Mouse (Mus musculus): ENCODE measurements around the gene Cyb5d1. TPM values are rescaled to one million over a fixed set of nuclear protein-coding genes. Genes with fewer than 3 reads are reported as not detected.

Cyb5d1 gene
- polyA plus RNA-seq, 1 experiment from 2014 or later: 43.7 TPM

DNA sequence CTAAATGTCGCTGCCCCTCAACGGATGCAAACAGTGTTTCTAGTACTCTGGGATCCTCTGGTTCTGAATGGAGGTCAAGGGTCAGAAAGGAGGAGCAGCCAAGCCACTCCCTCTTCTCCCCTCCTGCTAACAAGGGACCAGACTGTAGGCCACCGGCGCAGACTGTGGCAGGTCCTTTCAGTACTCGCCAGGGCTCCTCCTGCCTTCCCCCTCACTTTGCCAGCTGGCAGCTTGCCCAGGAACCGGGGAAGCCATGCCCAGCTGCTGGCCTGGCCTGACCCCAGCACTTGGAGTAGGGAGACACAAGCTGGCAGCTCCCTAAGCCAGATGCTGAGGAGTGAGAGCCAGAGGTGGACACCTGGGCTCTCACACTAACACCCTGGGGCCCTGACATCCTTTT is 30.5 kb downstream of the Cyb5d1 start:
- WGBS: 4% methylated on average over 6 of the region's 6 CpGs
- ATAC-seq (replicated peaks; ENCODE audit: low FRiP score): peak; percentile 28; the same call in 1 of the 2 replicates
- Histone ChIP-seq H3K36me3 (ENCODE audit: control insufficient read depth, insufficient read depth, low read length) (peaks cover 22% of the 10 kb centered on the region), H3K4me2 (ENCODE audit: low read depth, low read length, severe bottlenecking) (peak overlapping the region; percentile 92), H3K9me3 (ENCODE audit: control insufficient read depth, low read length) (no peaks in the 10 kb centered on the region), H3K4me1 (replicated peaks; ENCODE audit: control insufficient read depth, insufficient read depth, low read length) (peaks cover 26% of the 10 kb centered on the region), H3K9ac (ENCODE audit: low read length) (peak overlapping the region; percentile 56), H3K27ac (ENCODE audit: low read depth, low read length) (peak overlapping the region; percentile 98), H3K27me3 (ENCODE audit: control insufficient read depth, insufficient read depth, low read length) (no peaks in the 10 kb centered on the region), H3K4me3 (ENCODE audit: low read depth, low read length) (no peak overlapping the region; the same call in 1 of the 2 replicates)
- peak; percentile 83 for DNase-seq (ENCODE audit: low spot score)

DNA sequence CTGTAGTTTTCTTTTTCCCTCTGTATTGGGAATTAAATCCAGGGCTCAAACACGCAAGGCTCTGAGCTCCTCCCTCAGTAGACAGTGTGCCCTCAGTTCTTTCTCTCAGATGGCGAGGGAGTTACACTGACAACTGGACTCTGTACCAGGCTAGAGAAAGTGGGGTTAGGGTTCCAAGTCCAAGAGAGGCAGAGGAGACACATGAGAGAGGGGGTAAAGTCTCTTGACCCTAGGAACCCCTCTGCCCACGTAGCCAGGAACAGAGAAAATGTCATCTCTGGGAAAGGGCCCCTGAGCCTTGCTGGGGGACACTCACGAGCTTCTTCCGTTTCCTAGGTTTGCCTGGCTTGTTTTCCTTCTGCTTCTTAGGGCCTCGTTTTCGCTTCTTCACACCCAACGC is 31.1 kb downstream of the Cyb5d1 start:
- ATAC-seq (replicated peaks; ENCODE audit: low FRiP score): no peak
- H3K4me3 ChIP-seq (ENCODE audit: low read depth, low read length): no peak overlapping the region; the same call in 1 of the 2 replicates

DNA sequence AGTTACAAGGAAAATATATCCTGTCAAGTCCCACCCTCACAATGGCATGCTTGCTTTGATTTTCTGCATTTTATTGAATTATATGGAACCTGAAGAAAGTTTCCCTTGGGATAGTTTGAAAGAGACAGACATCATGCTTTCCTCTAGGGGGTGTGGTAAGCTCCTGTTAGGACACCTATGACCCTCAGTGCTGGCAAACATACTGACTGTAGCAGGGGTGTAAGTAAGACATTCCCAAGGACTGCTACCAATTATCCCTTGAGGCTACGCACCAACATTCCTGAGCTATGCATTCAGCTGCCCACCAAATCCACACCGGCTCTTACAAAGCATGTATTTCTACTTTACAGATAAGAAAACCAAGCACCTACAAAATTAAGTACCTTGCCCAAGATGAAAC is 33.0 kb downstream of the Cyb5d1 start:
- H3K4me1 ChIP-seq (replicated peaks; ENCODE audit: control insufficient read depth, insufficient read depth, low read length): peaks cover 21% of the 10 kb centered on the region
- DNase-seq (ENCODE audit: low spot score): no peak
- WGBS: 77% methylated on average over 2 of the region's 2 CpGs
- no peak overlapping the region for H3K4me3 ChIP-seq (ENCODE audit: low read depth, low read length)
- H3K9me3 ChIP-seq (ENCODE audit: control insufficient read depth, low read length): no peaks in the 10 kb centered on the region
- H3K9ac ChIP-seq (ENCODE audit: low read length): no peak overlapping the region
- no peak overlapping the region for H3K27ac ChIP-seq (ENCODE audit: low read depth, low read length)
- ATAC-seq (replicated peaks; ENCODE audit: low FRiP score): no peak
- H3K36me3 ChIP-seq (ENCODE audit: control insufficient read depth, insufficient read depth, low read length): peaks cover 32% of the 10 kb centered on the region
- no peak overlapping the region for H3K4me2 ChIP-seq (ENCODE audit: low read depth, low read length, severe bottlenecking)
- H3K27me3 ChIP-seq (ENCODE audit: control insufficient read depth, insufficient read depth, low read length): no peaks in the 10 kb centered on the region

More for the DNA sequence above, 31.1 kb downstream of the Cyb5d1 start:
- Histone ChIP-seq H3K27ac (ENCODE audit: low read depth, low read length) (no peak overlapping the region), H3K36me3 (ENCODE audit: control insufficient read depth, insufficient read depth, low read length) (peaks cover 24% of the 10 kb centered on the region), H3K9ac (ENCODE audit: low read length) (peak overlapping the region; percentile 2; the same call in 1 of the 2 replicates), H3K9me3 (ENCODE audit: control insufficient read depth, low read length) (no peaks in the 10 kb centered on the region), H3K4me1 (replicated peaks; ENCODE audit: control insufficient read depth, insufficient read depth, low read length) (peaks cover 26% of the 10 kb centered on the region), H3K27me3 (ENCODE audit: control insufficient read depth, insufficient read depth, low read length) (no peaks in the 10 kb centered on the region), H3K4me2 (ENCODE audit: low read depth, low read length, severe bottlenecking) (no peak overlapping the region)
- 52% methylated on average over 8 of the region's 8 CpGs for WGBS
- DNase-seq (ENCODE audit: low spot score): no peak

DNA sequence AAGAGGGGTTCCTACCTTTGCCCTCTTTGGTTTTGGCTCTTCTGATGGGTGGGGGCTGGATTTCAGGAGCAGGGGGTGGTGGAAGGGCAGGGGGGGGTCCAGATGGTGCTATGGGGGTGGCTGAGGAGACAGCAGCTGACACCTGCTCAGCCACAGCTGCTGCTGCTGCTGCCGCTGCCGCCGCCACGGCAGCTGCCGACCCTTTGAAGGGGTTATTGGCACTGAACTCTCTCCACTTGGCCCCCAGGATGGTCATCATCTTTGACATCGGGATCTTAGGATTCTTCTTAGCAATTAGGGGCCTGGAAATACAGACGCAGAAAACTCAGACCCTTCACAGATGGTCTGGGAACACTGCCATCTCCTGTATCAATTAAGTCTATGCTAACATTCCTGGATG is 33.4 kb downstream of the Cyb5d1 start:
- Histone ChIP-seq H3K9ac (ENCODE audit: low read length) (no peak overlapping the region), H3K9me3 (ENCODE audit: control insufficient read depth, low read length) (no peaks in the 10 kb centered on the region), H3K27me3 (ENCODE audit: control insufficient read depth, insufficient read depth, low read length) (no peaks in the 10 kb centered on the region), H3K4me2 (ENCODE audit: low read depth, low read length, severe bottlenecking) (no peak overlapping the region), H3K4me3 (ENCODE audit: low read depth, low read length) (no peak overlapping the region), H3K27ac (ENCODE audit: low read depth, low read length) (no peak overlapping the region), H3K4me1 (replicated peaks; ENCODE audit: control insufficient read depth, insufficient read depth, low read length) (peaks cover 19% of the 10 kb centered on the region), H3K36me3 (ENCODE audit: control insufficient read depth, insufficient read depth, low read length) (peaks cover 35% of the 10 kb centered on the region)
- ATAC-seq (replicated peaks; ENCODE audit: low FRiP score): no peak
- no peak for DNase-seq (ENCODE audit: low spot score)
- WGBS: 71% methylated on average over 7 of the region's 7 CpGs

DNA sequence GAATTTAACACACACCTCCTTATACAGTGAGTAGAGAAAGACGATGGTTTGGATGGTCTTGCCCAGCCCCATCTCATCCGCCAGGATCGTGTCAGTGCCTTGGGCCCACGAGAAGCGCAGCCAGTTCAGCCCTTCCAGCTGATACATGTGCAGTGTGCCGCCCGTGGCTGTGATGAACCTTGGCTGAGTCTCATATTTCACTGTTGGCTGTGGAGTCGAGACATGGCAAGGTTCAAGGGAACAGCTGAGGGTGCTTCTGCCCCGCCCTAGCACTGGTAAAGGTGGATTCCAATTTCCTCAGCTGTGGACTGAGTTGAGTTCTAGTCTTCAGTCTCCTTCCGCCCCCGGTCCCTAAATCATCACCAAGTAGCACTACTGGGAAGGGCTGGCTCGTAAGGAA is 37.7 kb downstream of the Cyb5d1 start:
- 91% methylated on average over 12 of the region's 12 CpGs for WGBS
- peaks cover 32% of the 10 kb centered on the region for H3K36me3 ChIP-seq (ENCODE audit: control insufficient read depth, insufficient read depth, low read length)
- ATAC-seq (replicated peaks; ENCODE audit: low FRiP score) (no peak), DNase-seq (ENCODE audit: low spot score) (no peak)
- no peak overlapping the region for H3K27ac ChIP-seq (ENCODE audit: low read depth, low read length)
- H3K9ac ChIP-seq (ENCODE audit: low read length): no peak overlapping the region
- no peaks in the 10 kb centered on the region for H3K9me3 ChIP-seq (ENCODE audit: control insufficient read depth, low read length)
- H3K4me1 ChIP-seq (replicated peaks; ENCODE audit: control insufficient read depth, insufficient read depth, low read length): no peaks in the 10 kb centered on the region
- no peaks in the 10 kb centered on the region for H3K27me3 ChIP-seq (ENCODE audit: control insufficient read depth, insufficient read depth, low read length)
- no peak overlapping the region for H3K4me3 ChIP-seq (ENCODE audit: low read depth, low read length)
- H3K4me2 ChIP-seq (ENCODE audit: low read depth, low read length, severe bottlenecking): no peak overlapping the region

DNA sequence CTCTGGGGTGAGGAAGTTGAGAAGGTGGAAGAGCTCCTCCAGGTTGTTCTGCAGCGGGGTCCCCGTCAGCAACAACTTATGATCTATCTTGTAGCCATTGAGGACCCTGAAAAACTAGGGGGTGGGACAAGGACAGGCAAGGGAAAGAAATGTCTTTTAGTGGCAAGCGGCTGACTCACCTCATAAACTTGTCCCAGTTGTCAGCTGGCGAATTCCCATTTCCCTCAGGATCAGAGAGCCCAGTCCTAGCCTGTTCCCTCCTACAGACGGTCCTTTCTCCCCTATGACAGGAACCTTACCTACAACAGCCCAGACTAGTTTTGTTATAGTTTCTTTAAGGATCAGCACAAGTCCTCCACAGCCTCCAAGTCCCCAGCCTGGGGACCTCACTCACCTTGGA is 38.9 kb downstream of the Cyb5d1 start:
- peaks cover 30% of the 10 kb centered on the region for H3K36me3 ChIP-seq (ENCODE audit: control insufficient read depth, insufficient read depth, low read length)
- no peaks in the 10 kb centered on the region for H3K27me3 ChIP-seq (ENCODE audit: control insufficient read depth, insufficient read depth, low read length)
- H3K27ac ChIP-seq (ENCODE audit: low read depth, low read length): no peak overlapping the region

DNA sequence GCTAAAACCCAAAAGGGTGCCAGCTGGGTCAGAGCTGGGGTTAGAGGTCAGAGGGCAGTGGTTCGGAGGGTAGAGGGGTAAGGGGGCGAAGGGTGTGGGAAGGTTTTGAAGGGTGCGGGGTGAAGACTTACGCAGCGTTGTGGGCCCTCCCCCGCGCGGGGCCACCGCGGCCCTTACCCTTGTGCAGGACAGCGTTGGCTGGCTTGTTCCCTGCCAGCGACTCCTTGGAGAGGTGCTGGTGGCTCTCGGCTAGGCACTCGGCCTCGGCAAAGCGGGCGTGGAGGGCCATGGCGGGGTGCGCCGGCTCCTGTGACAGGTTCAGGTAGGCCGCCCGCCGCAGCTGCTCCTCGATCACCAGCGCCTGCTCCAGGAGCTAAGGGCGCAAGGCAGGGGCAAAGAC is 49.0 kb downstream of the Cyb5d1 start:
- DNase-seq (ENCODE audit: low spot score): no peak
- Histone ChIP-seq H3K27me3 (ENCODE audit: control insufficient read depth, insufficient read depth, low read length) (no peaks in the 10 kb centered on the region), H3K4me1 (replicated peaks; ENCODE audit: control insufficient read depth, insufficient read depth, low read length) (no peaks in the 10 kb centered on the region), H3K36me3 (ENCODE audit: control insufficient read depth, insufficient read depth, low read length) (peaks cover 13% of the 10 kb centered on the region; the same call in 1 of the 2 replicates), H3K9me3 (ENCODE audit: control insufficient read depth, low read length) (no peaks in the 10 kb centered on the region), H3K9ac (ENCODE audit: low read length) (no peak overlapping the region), H3K4me3 (ENCODE audit: low read depth, low read length) (no peak overlapping the region), H3K27ac (ENCODE audit: low read depth, low read length) (no peak overlapping the region), H3K4me2 (ENCODE audit: low read depth, low read length, severe bottlenecking) (no peak overlapping the region)
- no peak for ATAC-seq (replicated peaks; ENCODE audit: low FRiP score)
- WGBS: 91% methylated on average over 24 of the region's 26 CpGs

More for the DNA sequence above, 38.9 kb downstream of the Cyb5d1 start:
- H3K9ac ChIP-seq (ENCODE audit: low read length): no peak overlapping the region
- H3K4me2 ChIP-seq (ENCODE audit: low read depth, low read length, severe bottlenecking): no peak overlapping the region
- no peaks in the 10 kb centered on the region for H3K9me3 ChIP-seq (ENCODE audit: control insufficient read depth, low read length)
- H3K4me1 ChIP-seq (replicated peaks; ENCODE audit: control insufficient read depth, insufficient read depth, low read length): no peaks in the 10 kb centered on the region
- DNase-seq (ENCODE audit: low spot score): no peak
- no peak for ATAC-seq (replicated peaks; ENCODE audit: low FRiP score)
- WGBS: 95% methylated on average over 5 of the region's 5 CpGs
- no peak overlapping the region for H3K4me3 ChIP-seq (ENCODE audit: low read depth, low read length)

Other genes with a start within 250 kb of the Cyb5d1 start
- 0.08 TPM in 1 of 2 replicates, not detected in the other for gene Alox12b, start 238.6 kb downstream of the Cyb5d1 start, polyA plus RNA-seq (2014; fragmentation: Nextera tagmentation; extraction: Ambion mirVana)
- gene Alox8, start 197.8 kb downstream of the Cyb5d1 start, polyA plus RNA-seq (2014; fragmentation: Nextera tagmentation; extraction: Ambion mirVana): 0.08 and 0.11 TPM in 2 replicates
- gene Gucy2e, start 158.6 kb downstream of the Cyb5d1 start, polyA plus RNA-seq (2014; fragmentation: Nextera tagmentation; extraction: Ambion mirVana): 0.05 and 0.07 TPM in 2 replicates
- 31.7 and 32.1 TPM in 2 replicates for gene Cntrob, start 71.9 kb downstream of the Cyb5d1 start, polyA plus RNA-seq (2014; fragmentation: Nextera tagmentation; extraction: Ambion mirVana)
- 188 and 196 TPM in 2 replicates for gene Trappc1, start 71.7 kb downstream of the Cyb5d1 start, polyA plus RNA-seq (2014; fragmentation: Nextera tagmentation; extraction: Ambion mirVana)
- 3.5 and 3.7 TPM in 2 replicates for gene Kcnab3, start 69.4 kb downstream of the Cyb5d1 start, polyA plus RNA-seq (2014; fragmentation: Nextera tagmentation; extraction: Ambion mirVana)
- 25.7 and 30.1 TPM in 2 replicates for gene Rnf227, start 55.2 kb downstream of the Cyb5d1 start, polyA plus RNA-seq (2014; fragmentation: Nextera tagmentation; extraction: Ambion mirVana)
- 53.0 and 61.4 TPM in 2 replicates for gene Chd3, start 26.2 kb downstream of the Cyb5d1 start, polyA plus RNA-seq (2014; fragmentation: Nextera tagmentation; extraction: Ambion mirVana)
- gene Naa38, start 144 bp downstream of the Cyb5d1 start, polyA plus RNA-seq (2014; fragmentation: Nextera tagmentation; extraction: Ambion mirVana): 105 and 109 TPM in 2 replicates
- 15.6 and 18.5 TPM in 2 replicates for gene Tmem88, start 2.6 kb upstream of the Cyb5d1 start, polyA plus RNA-seq (2014; fragmentation: Nextera tagmentation; extraction: Ambion mirVana)
- 40.9 and 41.0 TPM in 2 replicates for gene Kdm6b, start 18.0 kb upstream of the Cyb5d1 start, polyA plus RNA-seq (2014; fragmentation: Nextera tagmentation; extraction: Ambion mirVana)
- 2.1 and 2.6 TPM in 2 replicates for gene Dnah2, start 153.5 kb upstream of the Cyb5d1 start, polyA plus RNA-seq (2014; fragmentation: Nextera tagmentation; extraction: Ambion mirVana)
- gene Efnb3, start 164.6 kb upstream of the Cyb5d1 start, polyA plus RNA-seq (2014; fragmentation: Nextera tagmentation; extraction: Ambion mirVana): 13.1 and 14.9 TPM in 2 replicates
- 39.3 and 44.1 TPM in 2 replicates for gene Wrap53, start 184.6 kb upstream of the Cyb5d1 start, polyA plus RNA-seq (2014; fragmentation: Nextera tagmentation; extraction: Ambion mirVana)
- gene Trp53, start 184.7 kb upstream of the Cyb5d1 start, polyA plus RNA-seq (2014; fragmentation: Nextera tagmentation; extraction: Ambion mirVana): 168 and 175 TPM in 2 replicates
- gene Atp1b2, start 210.3 kb upstream of the Cyb5d1 start, polyA plus RNA-seq (2014; fragmentation: Nextera tagmentation; extraction: Ambion mirVana): 9.3 and 12.6 TPM in 2 replicates
- not detected in 2 replicates for gene Shbg, start 222.3 kb upstream of the Cyb5d1 start, polyA plus RNA-seq (2014; fragmentation: Nextera tagmentation; extraction: Ambion mirVana)
- 13.9 and 17.7 TPM in 2 replicates for gene Sat2, start 226.4 kb upstream of the Cyb5d1 start, polyA plus RNA-seq (2014; fragmentation: Nextera tagmentation; extraction: Ambion mirVana)
- gene Fxr2, start 237.4 kb upstream of the Cyb5d1 start, polyA plus RNA-seq (2014; fragmentation: Nextera tagmentation; extraction: Ambion mirVana): 33.6 and 44.1 TPM in 2 replicates